Mouse (Mus musculus) heart, postnatal 0 days (tissue): ENCODE data around the gene Hspb2.

Source experiments
- CTCF ChIP-seq: IDR thresholded peaks from 2 replicates; pipeline ENCODE4 v1.5.1; 2016; ENCODE audit warnings: antibody characterized with exemption, control low read depth, low read depth
- EP300 ChIP-seq: IDR thresholded peaks from 2 replicates; pipeline ENCODE4 v1.6.1; 2016; ENCODE audit warnings: antibody characterized with exemption, low read depth

DNA sequence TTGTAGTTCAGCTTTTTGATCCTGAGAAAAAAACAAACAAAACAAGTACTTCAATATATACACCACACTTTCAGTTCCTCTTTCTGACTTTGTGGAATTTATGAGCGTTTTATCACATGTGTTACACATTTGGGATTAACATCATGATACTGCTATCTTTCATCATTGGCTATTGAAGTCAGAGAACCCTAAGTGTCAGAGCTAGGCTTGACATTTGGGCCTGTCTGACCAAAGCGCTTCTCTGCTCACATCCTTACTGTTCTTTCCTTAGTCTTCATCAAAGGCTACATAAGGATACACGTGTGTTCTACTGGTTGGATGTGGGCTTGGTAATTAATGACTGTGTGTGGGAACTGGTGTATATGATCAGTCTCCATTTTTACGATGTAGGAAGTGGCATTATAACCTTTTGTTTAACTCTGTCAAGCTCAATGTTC lies 21.9 kb upstream of the Hspb2 start:
- TF ChIP-seq CTCF (no peak), EP300 (no peak)
